Mouse (Mus musculus): ENCODE measurements around the gene Lztr1. TPM values are rescaled to one million over a fixed set of nuclear protein-coding genes. Genes with fewer than 3 reads are reported as not detected.
"Not testable (repeated sequence)": the region's sequence is repeated elsewhere in the genome, so short reads cannot be mapped to it uniquely, and the experiment has no call there.

The Lztr1 gene
- total RNA-seq, 2 experiments from 2014 or later = 69.1 to 73.2 TPM

GRCm38 (mm10) chr16:17554702-17555101, 46.2 kb downstream of the Lztr1 start:
- DNase-seq (ENCODE audit: low spot score in 2 of 2) = not testable (repeated sequence)

- no peak for DNase-seq (ENCODE audit: low spot score in 2 of 2)
Observed at GRCm38 (mm10) chr16:17556180-17556579, 47.7 kb downstream of the Lztr1 start.

- DNase-seq (ENCODE audit: low spot score in 2 of 2) = no peak
Observed at GRCm38 (mm10) chr16:17556907-17557306, 48.4 kb downstream of the Lztr1 start.

GRCm38 (mm10) chr16:17557947-17558480, 49.5 kb downstream of the Lztr1 start:
- peak; percentile 50 to 53 for DNase-seq (ENCODE audit: low spot score in 2 of 2)

GRCm38 (mm10) chr16:17558811-17559210, 50.3 kb downstream of the Lztr1 start:
- no peak for DNase-seq (ENCODE audit: low spot score in 2 of 2)

DNA sequence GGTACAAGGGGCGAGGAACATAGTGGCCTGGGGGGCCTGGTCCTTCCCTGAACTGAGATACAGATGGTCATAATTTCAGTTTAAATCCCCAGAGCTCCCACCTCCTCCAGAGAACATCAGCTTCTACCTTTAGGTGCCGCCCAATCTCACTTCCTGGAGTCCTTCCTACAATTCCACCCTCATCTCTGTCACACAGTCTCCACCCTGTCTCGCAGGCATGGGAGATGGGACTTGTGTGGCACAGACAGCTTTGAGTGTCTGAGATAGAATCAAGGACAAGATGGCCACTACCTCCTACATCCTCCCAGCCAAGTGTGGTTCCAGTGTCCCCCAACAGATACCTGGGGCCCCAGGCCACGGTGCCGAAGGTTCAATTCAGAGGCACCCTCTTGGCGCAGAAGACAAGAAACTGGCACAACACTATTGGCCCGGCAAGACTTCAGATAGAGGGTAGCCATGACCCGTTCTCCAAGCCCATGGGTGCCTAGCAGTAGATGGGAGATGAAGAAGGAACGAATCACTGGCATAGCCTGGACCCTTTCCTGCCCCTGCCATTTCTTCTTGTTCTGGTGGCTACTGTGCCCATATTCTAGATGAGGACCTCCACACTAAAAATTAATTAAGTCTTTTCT, 51.0 kb downstream of the Lztr1 start:
- no peak for DNase-seq (ENCODE audit: low spot score in 2 of 2)

GRCm38 (mm10) chr16:17561128-17561750, 52.8 kb downstream of the Lztr1 start, which contains the start of gene Lrrc74b:
Gene Lrrc74b (minus strand): TSS chr16:17561247.
- peak in 1 of 2 experiments; percentile 29 for DNase-seq (ENCODE audit: low spot score in 2 of 2)

- no peak for DNase-seq (ENCODE audit: low spot score in 2 of 2)
Observed at GRCm38 (mm10) chr16:17561751-17562208, 53.3 kb downstream of the Lztr1 start, which contains the start of gene P2rx6. Gene P2rx6 (plus strand): TSS chr16:17561885.

- DNase-seq (ENCODE audit: low spot score in 2 of 2) = no peak
Observed at GRCm38 (mm10) chr16:17563580-17563979, 55.1 kb downstream of the Lztr1 start.

DNA sequence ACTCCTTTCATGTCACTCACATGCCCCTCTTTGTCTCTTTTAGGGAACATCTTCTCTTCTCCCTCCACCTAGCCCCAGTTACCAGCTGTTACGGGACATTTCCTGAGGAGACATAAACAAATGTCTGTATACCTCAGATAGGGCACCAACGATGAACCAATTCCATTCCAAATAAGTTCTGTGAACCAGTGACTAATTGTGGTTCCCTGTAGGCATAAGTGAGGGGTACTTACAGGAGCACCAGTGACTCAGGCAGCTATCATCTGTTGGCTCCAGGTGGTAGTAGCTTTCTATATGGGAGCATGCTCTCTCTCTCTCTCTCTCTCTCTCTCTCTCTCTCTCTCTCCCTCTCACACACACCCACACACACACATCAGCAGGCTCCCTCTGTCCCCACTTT, 55.7 kb downstream of the Lztr1 start:
- no peak for DNase-seq (ENCODE audit: low spot score in 2 of 2)

DNA sequence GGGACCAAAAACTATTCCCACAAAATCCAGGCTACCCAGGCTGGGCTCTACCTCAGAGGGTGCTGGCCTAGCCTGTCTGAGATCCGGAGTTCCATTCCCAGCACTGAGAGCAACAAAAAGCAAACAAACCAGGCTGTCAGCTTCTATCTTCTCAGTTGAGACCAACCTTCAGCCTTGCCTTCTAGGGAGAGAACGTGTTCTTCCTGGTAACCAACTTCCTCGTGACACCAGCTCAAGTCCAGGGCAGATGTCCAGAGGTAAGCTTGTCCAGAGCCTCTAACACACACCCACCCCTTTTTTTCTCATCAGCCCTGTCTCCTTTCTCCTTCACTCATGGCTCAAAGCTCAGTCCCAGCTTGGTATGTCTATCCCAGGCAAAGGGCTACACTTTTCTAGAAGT, 56.3 kb downstream of the Lztr1 start:
- no peak for DNase-seq (ENCODE audit: low spot score in 2 of 2)

DNA sequence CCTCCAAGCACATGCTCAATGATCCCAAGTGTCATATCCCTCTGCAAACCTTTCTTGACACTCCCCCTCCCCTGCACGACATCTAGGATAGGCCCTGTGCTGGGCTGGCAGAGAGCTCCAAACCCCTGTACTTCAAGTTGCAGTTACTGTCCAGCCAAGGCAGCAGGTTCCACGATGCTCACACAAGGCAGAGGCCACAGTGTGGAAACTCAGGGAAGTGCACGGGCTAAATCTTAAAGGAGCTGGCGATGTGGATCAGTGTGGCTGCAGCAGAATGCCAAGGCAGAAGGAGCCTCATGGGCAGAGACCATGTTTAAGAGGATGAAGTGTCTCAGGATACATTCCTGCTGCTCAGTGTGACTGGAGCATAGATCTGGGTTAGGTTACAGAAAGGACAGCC, 57.7 kb downstream of the Lztr1 start:
- no peak for DNase-seq (ENCODE audit: low spot score in 2 of 2)

Other genes with a start within 250 kb of the Lztr1 start
- gene Tmem191c, start 232.6 kb upstream of the Lztr1 start, total RNA-seq (2021) = 10 to 100 TPM; 22.9 to 26.7 TPM
- 10 to 100 TPM in 1 of 2 experiments, 1 to 10 TPM in 1; 2.2 to 52.1 TPM for gene Serpind1, start 177.3 kb upstream of the Lztr1 start, total RNA-seq (2021)
- gene Snap29, start 102.7 kb upstream of the Lztr1 start, total RNA-seq (2021) = 10 to 100 TPM; 22.9 TPM
- 10 to 100 TPM; 65.0 to 70.9 TPM for gene Pi4ka, start 102.4 kb upstream of the Lztr1 start, total RNA-seq (2021)
- 10 to 100 TPM; 32.1 to 35.0 TPM for gene Crkl, start 56.7 kb upstream of the Lztr1 start, total RNA-seq (2021)
- 1 to 10 TPM; 7.5 to 8.5 TPM for gene Aifm3, start 19.1 kb upstream of the Lztr1 start, total RNA-seq (2021)
- gene Thap7, start 22.4 kb downstream of the Lztr1 start, total RNA-seq (2021) = 10 to 100 TPM; 35.6 to 39.7 TPM
- gene Lrrc74b, start 52.6 kb downstream of the Lztr1 start, total RNA-seq (2021) = under 1 TPM; 0.31 to 0.65 TPM
- gene P2rx6, start 53.2 kb downstream of the Lztr1 start, total RNA-seq (2021) = under 1 TPM; 0.45 to 0.51 TPM
- 10 to 100 TPM; 17.9 to 21.9 TPM for gene Slc7a4, start 74.5 kb downstream of the Lztr1 start, total RNA-seq (2021)
- 10 to 100 TPM; 50.2 to 52.4 TPM for gene Smpd4, start 110.7 kb downstream of the Lztr1 start, total RNA-seq (2021)
- gene Ccdc74a, start 137.8 kb downstream of the Lztr1 start, total RNA-seq (2021) = 1 to 10 TPM; 6.2 to 6.5 TPM
- gene Med15, start 224.2 kb downstream of the Lztr1 start, total RNA-seq (2021) = 10 to 100 TPM; 68.8 to 70.3 TPM